Mouse (Mus musculus) spleen, adult 2 months (tissue): ENCODE measurements around the gene Rfx5.
A peak's percentile ranks its signal among the peaks of the same experiment; 100 is the strongest.

Experiments used
- CTCF ChIP-seq: fragments of 200-500 bp; IDR thresholded peaks from 2 replicates; pipeline ENCODE4 v1.5.1; 2011; ENCODE audit warnings: mild to moderate bottlenecking, inconsistent platforms; ENCODE audit not compliant: insufficient read depth, insufficient read length, insufficient replicate concordance; ENCODE audit errors: extremely low read depth
- POLR2A ChIP-seq: fragments of 200-500 bp; IDR thresholded peaks from 2 replicates; pipeline ENCODE4 v1.6.1; 2011; ENCODE audit warnings: low read depth, low read length, inconsistent platforms

DNA sequence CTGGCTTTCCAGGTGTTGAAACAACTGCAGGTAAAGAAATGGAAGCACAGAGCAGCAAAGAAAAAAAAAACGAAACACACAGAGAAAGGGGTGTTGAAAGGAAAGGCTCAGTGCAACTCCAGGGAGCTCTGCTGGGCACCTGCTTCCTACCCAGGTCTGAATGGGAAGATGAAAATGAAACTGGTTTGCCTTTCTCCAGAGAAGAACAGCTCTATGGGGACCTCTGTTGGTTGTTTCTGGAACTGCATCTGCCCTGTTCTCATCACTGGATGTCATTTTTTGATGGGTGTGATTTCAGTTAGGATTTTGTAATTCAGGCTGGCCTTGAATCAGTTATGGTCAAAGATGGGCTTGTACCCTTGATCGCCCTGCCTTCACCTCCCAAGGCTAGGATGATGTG lies 43.1 kb downstream of the Rfx5 start:
- TF ChIP-seq CTCF (peak; percentile 71; the same call in 1 of the 2 replicates), POLR2A (no peak)
